Mouse (Mus musculus) heart, embryonic 15.5 days (tissue): ENCODE data around the gene Chrng. TPM values are rescaled to one million over a fixed set of nuclear protein-coding genes. Genes with fewer than 3 reads are reported as not detected.
A peak's percentile ranks its signal among the peaks of the same experiment; 100 is the strongest.

Source experiments
- ATAC-seq: fragments of 200-750 bp; cut with Nextera tagmentation; replicated peaks from 2 replicates; pipeline ENCODE4 v1.8.0; 2017; ENCODE audit warnings: low read depth, moderate TSS enrichment; ENCODE audit not compliant: insufficient number of reproducible peaks, insufficient read depth, low FRiP score
- H3K27ac ChIP-seq: fragments of 300-500 bp; sonication (generic); 2 replicates; pipeline ENCODE4 v1.5.1; 2015; ENCODE audit warnings: mild to moderate bottlenecking, inconsistent platforms
- H3K27me3 ChIP-seq: fragments of 300-500 bp; sonication (generic); 2 replicates; pipeline ENCODE4 v1.6.1; 2015; ENCODE audit warnings: inconsistent platforms
- H3K36me3 ChIP-seq: fragments of 300-500 bp; sonication (generic); 2 replicates; pipeline ENCODE4 v1.6.1; 2015; ENCODE audit warnings: mild to moderate bottlenecking, inconsistent platforms
- H3K4me1 ChIP-seq: fragments of 300-500 bp; sonication (generic); replicated peaks from 2 replicates; pipeline ENCODE4 v1.6.1; 2015; ENCODE audit warnings: inconsistent platforms
- H3K4me2 ChIP-seq: fragments of 300-500 bp; sonication (generic); 2 replicates; pipeline ENCODE4 v1.6.1; 2015; ENCODE audit warnings: inconsistent platforms, mild to moderate bottlenecking, moderate library complexity
- H3K4me3 ChIP-seq: fragments of 300-500 bp; sonication (generic); 2 replicates; pipeline ENCODE4 v1.5.1; 2015; ENCODE audit warnings: mild to moderate bottlenecking, inconsistent platforms
- H3K9ac ChIP-seq: fragments of 300-500 bp; sonication (generic); 2 replicates; pipeline ENCODE4 v1.6.1; 2015; ENCODE audit warnings: mild to moderate bottlenecking, inconsistent platforms
- H3K9me3 ChIP-seq: fragments of 300-500 bp; sonication (generic); replicated peaks from 2 replicates; pipeline ENCODE4 v1.6.1; 2016; ENCODE audit warnings: inconsistent platforms
- WGBS: fragments of 180-500 bp; shearing (Covaris S2); methylation state at CpG from one replicate; pipeline ENCODE4 v1.1.7; 2015; ENCODE audit warnings: mixed read lengths; 5-methylcytosine and 5-hydroxymethylcytosine counted together
- polyA plus RNA-seq: library from polyadenylated mRNA; unstranded; fragments of >200 nt; fragmentation: Nextera tagmentation; extraction: Ambion mirVana; gene quantifications from 2 replicates; pipeline ENCODE4 v1.2.1, GENCODE M21; 2015

Chrng gene
- polyA plus RNA-seq, 1 experiment from 2014 or later: 1.4 TPM

- Histone ChIP-seq H3K9me3 (no peaks in the 10 kb centered on the region), H3K4me2 (no peak overlapping the region), H3K4me1 (no peaks in the 10 kb centered on the region), H3K9ac (no peak overlapping the region), H3K36me3 (peaks cover 90% of the 10 kb centered on the region), H3K27ac (no peak overlapping the region), H3K27me3 (no peaks in the 10 kb centered on the region), H3K4me3 (no peak overlapping the region)
- ATAC-seq: no peak
- WGBS: 95% methylated on average over 3 of the region's 3 CpGs
Observed at GRCm38 (mm10) chr1:87227160-87227550, 22.7 kb downstream of the Chrng start.

DNA sequence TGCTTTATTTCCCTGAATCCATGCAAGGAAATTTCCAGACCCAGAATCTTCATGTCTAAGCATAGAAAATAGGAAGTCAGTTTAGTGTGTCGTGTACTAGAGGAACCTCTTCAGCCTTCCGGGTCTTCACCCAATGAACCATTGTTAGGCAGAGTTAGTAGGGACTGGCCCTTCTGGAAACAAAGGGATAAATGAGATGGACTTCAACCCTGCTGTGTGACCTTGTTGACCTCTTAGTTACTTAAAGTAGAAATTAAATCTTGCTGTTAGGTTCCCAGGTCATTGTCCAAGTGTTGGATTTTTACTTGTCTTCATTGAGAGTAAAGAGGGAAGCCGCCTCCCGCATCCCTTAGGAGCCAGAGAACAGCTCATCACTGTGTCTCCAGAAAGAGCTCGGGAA lies 26.1 kb downstream of the Chrng start:
- H3K4me2 ChIP-seq: no peak overlapping the region
- ATAC-seq: no peak
- H3K4me1 ChIP-seq: no peaks in the 10 kb centered on the region
- H3K36me3 ChIP-seq: peaks cover 63% of the 10 kb centered on the region
- H3K27ac ChIP-seq: no peak overlapping the region
- H3K27me3 ChIP-seq: no peaks in the 10 kb centered on the region
- no peaks in the 10 kb centered on the region for H3K9me3 ChIP-seq
- H3K9ac ChIP-seq: no peak overlapping the region
- 87% methylated on average over 5 of the region's 5 CpGs for WGBS
- H3K4me3 ChIP-seq: no peak overlapping the region

GRCm38 (mm10) chr1:87232197-87232596 lies 27.7 kb downstream of the Chrng start:
- Histone ChIP-seq H3K4me2 (no peak overlapping the region), H3K9ac (no peak overlapping the region), H3K27ac (no peak overlapping the region), H3K4me3 (no peak overlapping the region), H3K9me3 (no peaks in the 10 kb centered on the region), H3K4me1 (no peaks in the 10 kb centered on the region), H3K36me3 (peaks cover 51% of the 10 kb centered on the region), H3K27me3 (no peaks in the 10 kb centered on the region)
- 87% methylated on average over 7 of the region's 7 CpGs for WGBS
- no peak for ATAC-seq

- Histone ChIP-seq H3K36me3 (peaks cover 15% of the 10 kb centered on the region; the same call in 1 of the 2 replicates), H3K9ac (no peak overlapping the region), H3K27ac (no peak overlapping the region), H3K9me3 (no peaks in the 10 kb centered on the region), H3K4me3 (no peak overlapping the region), H3K4me2 (no peak overlapping the region), H3K27me3 (no peaks in the 10 kb centered on the region), H3K4me1 (no peaks in the 10 kb centered on the region)
- WGBS: 52% methylated on average over 8 of the region's 8 CpGs
- ATAC-seq: no peak
Observed at GRCm38 (mm10) chr1:87239056-87239455, 34.6 kb downstream of the Chrng start.

DNA sequence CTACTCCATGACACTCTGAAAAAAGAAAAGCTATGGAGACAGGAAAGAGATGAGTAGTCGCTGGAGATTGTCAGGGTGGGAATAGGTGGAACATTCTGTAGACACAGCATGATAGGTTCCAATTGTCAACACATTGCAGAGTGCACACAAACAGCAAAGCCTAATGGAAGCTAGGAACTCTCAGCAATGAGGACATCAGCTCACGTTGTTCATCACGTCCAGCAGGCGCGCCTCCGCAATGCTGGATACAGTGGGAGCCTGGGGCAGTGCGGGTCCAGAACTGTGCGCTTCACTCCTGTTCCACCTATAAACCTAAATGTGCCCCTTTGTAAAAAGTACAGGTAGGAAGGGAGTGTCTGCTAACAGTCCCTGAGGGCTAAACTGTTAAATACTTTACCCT lies 38.6 kb downstream of the Chrng start:
- no peak overlapping the region for H3K4me3 ChIP-seq
- peaks cover 5% of the 10 kb centered on the region; the same call in 1 of the 2 replicates for H3K36me3 ChIP-seq
- H3K4me2 ChIP-seq: no peak overlapping the region
- H3K27me3 ChIP-seq: no peaks in the 10 kb centered on the region
- H3K9ac ChIP-seq: no peak overlapping the region
- no peak for ATAC-seq
- H3K9me3 ChIP-seq: no peaks in the 10 kb centered on the region
- peaks cover 5% of the 10 kb centered on the region for H3K4me1 ChIP-seq
- WGBS: 85% methylated on average over 8 of the region's 8 CpGs
- H3K27ac ChIP-seq: no peak overlapping the region

DNA sequence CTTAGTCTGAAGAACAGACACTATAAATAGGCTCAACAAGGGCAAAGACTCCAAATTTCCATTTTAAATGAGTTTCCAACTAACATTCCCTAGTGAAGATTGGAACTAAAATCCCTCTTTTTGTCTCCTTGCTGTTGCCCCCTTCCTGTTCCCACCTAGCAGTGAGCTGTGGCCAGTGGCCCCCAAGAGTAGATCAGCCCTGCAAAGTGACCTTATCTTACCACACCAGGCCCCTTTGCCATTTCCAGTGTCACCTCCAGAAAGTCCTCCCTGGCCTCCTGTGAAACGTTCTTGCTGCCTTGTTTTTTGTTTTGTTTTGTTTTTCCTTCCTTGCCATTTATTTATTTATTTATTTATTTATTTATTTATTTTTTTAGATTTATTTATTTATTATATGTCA lies 41.0 kb downstream of the Chrng start:
- Histone ChIP-seq H3K9ac (no peak overlapping the region), H3K4me2 (no peak overlapping the region), H3K36me3 (no peaks in the 10 kb centered on the region), H3K27ac (no peak overlapping the region), H3K27me3 (no peaks in the 10 kb centered on the region), H3K9me3 (no peaks in the 10 kb centered on the region), H3K4me1 (peaks cover 5% of the 10 kb centered on the region), H3K4me3 (no peak overlapping the region)
- 19% methylated on average over 1 of the region's 1 CpGs for WGBS
- no peak for ATAC-seq

- no peaks in the 10 kb centered on the region for H3K36me3 ChIP-seq
- H3K4me3 ChIP-seq: no peak overlapping the region
- H3K4me2 ChIP-seq: peak overlapping the region; percentile 37; the same call in 1 of the 2 replicates
- no peaks in the 10 kb centered on the region for H3K9me3 ChIP-seq
- no peaks in the 10 kb centered on the region for H3K27me3 ChIP-seq
- 28% methylated on average over 22 of the region's 22 CpGs for WGBS
- H3K27ac ChIP-seq: no peak overlapping the region
- no peak overlapping the region for H3K9ac ChIP-seq
- peaks cover 5% of the 10 kb centered on the region for H3K4me1 ChIP-seq
- ATAC-seq: peak; percentile 60; the same call in 1 of the 2 replicates
Observed at GRCm38 (mm10) chr1:87245929-87246815, 41.7 kb downstream of the Chrng start.

GRCm38 (mm10) chr1:87252040-87252609 lies 47.7 kb downstream of the Chrng start:
- no peak for ATAC-seq
- 65% methylated on average over 5 of the region's 5 CpGs for WGBS
- Histone ChIP-seq H3K36me3 (no peaks in the 10 kb centered on the region), H3K4me2 (no peak overlapping the region), H3K4me3 (no peak overlapping the region), H3K9me3 (no peaks in the 10 kb centered on the region), H3K27me3 (peaks cover 5% of the 10 kb centered on the region), H3K4me1 (no peaks in the 10 kb centered on the region), H3K27ac (no peak overlapping the region), H3K9ac (no peak overlapping the region)

GRCm38 (mm10) chr1:87255173-87255572 lies 50.7 kb downstream of the Chrng start:
- WGBS: 63% methylated on average over 4 of the region's 4 CpGs
- no peak overlapping the region for H3K9ac ChIP-seq
- no peak for ATAC-seq
- peaks cover 28% of the 10 kb centered on the region for H3K27me3 ChIP-seq
- H3K36me3 ChIP-seq: no peaks in the 10 kb centered on the region
- H3K4me1 ChIP-seq: peaks cover 3% of the 10 kb centered on the region
- H3K9me3 ChIP-seq: no peaks in the 10 kb centered on the region
- H3K4me3 ChIP-seq: no peak overlapping the region
- no peak overlapping the region for H3K4me2 ChIP-seq
- no peak overlapping the region for H3K27ac ChIP-seq

- Histone ChIP-seq H3K36me3 (no peaks in the 10 kb centered on the region), H3K4me3 (no peak overlapping the region), H3K9ac (no peak overlapping the region), H3K9me3 (no peaks in the 10 kb centered on the region), H3K4me2 (no peak overlapping the region), H3K27me3 (peaks cover 52% of the 10 kb centered on the region), H3K27ac (no peak overlapping the region), H3K4me1 (peaks cover 3% of the 10 kb centered on the region)
- WGBS: 19% methylated on average over 11 of the region's 11 CpGs
- no peak for ATAC-seq
Observed at GRCm38 (mm10) chr1:87257691-87258090, 53.2 kb downstream of the Chrng start.

DNA sequence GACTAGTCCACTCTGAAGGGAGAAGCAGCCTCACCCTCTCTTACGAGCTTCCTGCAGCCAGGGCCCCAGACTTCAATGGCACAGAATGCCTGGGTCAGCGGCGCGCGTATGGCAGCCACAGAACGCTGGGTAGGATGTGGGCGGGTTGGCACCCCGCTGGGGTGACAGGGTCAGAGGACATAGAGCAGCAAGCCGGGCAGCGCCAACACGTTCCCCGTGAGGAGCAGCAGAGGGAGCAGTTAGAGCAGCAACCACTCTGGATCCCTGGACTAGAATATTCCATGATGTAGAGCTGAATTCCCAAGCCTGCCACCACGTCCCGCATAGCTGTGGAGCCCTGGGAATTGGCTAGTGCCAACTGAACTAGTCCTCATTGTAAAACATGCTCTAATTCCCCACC lies 54.0 kb downstream of the Chrng start:
- no peak overlapping the region for H3K4me3 ChIP-seq
- ATAC-seq: no peak
- peaks cover 3% of the 10 kb centered on the region for H3K4me1 ChIP-seq
- H3K9ac ChIP-seq: no peak overlapping the region
- H3K4me2 ChIP-seq: peak overlapping the region; percentile 30; the same call in 1 of the 2 replicates
- 4% methylated on average over 14 of the region's 14 CpGs for WGBS
- no peaks in the 10 kb centered on the region for H3K9me3 ChIP-seq
- H3K27me3 ChIP-seq: peaks cover 58% of the 10 kb centered on the region
- no peaks in the 10 kb centered on the region for H3K36me3 ChIP-seq
- H3K27ac ChIP-seq: no peak overlapping the region
